Mouse (Mus musculus): ENCODE results near the gene Dusp21. TPM values are rescaled to one million over a fixed set of nuclear protein-coding genes. Genes with fewer than 3 reads are reported as not detected.

Dusp21 gene
- not detected in 2 replicates for polyA plus RNA-seq (2012)

DNA sequence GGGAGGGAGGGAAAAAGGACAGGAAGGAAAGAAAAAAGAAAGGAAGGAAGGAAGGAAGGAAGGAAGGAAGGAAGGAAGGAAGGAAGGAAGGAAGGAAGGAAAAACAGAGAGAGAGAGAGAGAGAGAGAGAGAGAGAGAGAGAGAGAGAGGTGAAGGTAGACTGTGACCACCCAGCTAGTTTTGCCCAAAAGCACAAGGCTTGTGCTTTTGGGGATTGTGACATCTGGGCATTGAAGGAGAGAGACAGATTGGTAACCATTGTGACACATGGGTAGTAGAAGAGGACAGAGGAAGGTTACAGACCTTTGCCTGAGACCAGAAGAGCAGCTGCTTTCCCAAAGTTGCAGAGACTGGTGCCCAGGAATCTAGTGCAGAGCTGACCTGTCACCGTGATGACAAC, at the start of gene Dusp21:
Dusp21 (plus strand) TSS at position 301 of the 400 bp plus-strand sequence.
- no peak for TF ChIP-seq GATA1 (IDR thresholded peaks at IDR 0.05; ENCODE audit: low read length)

DNA sequence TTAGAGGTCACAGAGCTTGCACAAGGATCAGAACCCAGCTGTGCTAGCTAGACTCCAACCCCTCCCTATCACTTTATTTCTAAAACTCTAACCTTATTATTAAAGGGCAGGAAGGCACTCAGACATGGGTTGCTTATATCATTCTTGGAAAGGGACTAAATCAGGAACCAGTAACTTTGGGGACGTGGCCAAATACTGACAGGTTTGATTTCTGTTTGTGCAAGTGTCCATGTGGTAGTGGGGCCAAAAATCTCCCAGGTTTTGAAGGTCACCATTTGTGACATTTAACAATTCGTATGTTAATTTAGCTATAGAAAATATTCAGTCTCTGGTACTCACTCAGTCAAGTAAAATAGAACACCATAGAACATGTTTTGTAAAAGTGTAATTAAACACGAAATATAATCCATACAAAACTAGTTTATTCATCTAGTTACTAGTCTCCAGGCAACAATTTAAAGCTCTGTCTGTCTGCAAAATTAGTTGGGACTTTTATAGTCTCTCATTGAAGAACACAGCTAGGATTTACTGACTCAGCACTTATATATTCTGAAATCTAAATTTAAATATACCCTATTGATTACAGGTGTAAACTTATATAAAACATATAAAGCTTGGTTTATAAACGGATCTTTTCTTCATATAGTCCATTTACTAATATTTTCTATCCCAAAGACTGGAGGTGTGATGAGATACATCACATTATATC, 15.2 kb downstream of the Dusp21 start:
- TF ChIP-seq GATA1 (IDR thresholded peaks at IDR 0.05; ENCODE audit: low read length), result no peak

DNA sequence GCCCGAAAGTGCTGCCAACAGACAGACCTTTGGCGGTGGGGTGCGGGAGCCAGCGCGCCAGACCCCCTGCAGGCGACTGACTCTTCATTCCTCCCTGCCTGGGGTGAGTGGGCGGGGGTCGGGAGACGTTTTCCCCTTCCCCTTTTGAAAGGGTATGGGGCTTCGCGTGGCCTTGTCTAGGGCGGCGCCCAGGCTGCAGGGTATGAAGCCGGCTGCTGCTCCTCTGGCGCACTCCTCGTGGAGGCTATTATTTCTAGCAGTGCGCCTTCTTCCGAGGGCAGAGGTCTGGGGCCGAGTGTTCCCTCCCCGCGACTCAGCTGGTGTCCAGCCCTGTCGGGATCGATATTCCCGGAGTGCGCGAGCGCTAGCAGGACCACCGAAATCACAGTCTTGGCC, 16.1 kb downstream of the Dusp21 start:
- no peak for TF ChIP-seq GATA1 (IDR thresholded peaks at IDR 0.05; ENCODE audit: low read length)

DNA sequence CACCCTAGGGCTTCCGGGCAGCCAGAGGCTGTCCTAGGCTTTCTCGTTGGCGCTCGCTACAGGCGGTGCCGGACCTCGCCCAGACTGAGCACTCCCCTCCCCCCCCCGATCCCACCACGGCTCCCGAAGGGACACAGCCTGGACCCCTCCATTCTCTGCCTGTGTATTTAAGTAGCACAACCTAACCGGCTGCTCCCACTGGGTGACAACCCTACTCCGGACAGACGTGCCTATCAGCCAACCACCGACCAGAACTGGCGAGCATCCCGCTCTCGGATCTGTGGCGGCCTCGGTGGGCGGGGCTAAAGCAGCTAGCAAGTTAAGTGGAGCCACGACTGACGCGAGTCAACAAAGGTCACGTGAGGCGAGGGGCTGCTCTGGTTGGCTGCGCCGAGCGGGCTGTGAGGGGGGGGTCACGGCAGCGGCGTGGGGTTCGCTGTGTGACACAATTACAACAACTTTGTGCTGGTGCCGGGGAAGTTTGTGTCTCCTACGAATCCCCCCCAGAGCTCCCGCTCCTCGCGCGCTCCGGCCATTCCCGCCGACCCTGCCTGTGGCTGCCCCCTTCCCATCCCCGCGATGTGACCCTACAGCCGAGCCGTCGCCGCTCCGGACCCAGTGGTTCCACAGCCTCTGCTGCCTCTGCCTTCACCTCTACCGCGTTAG, 16.7 kb downstream of the Dusp21 start, which contains the start of gene Kdm6a:
Kdm6a (plus strand) TSS at position 384 of the 666 bp plus-strand sequence.
- TF ChIP-seq GATA1 (IDR thresholded peaks at IDR 0.05; ENCODE audit: low read length), result no peak

DNA sequence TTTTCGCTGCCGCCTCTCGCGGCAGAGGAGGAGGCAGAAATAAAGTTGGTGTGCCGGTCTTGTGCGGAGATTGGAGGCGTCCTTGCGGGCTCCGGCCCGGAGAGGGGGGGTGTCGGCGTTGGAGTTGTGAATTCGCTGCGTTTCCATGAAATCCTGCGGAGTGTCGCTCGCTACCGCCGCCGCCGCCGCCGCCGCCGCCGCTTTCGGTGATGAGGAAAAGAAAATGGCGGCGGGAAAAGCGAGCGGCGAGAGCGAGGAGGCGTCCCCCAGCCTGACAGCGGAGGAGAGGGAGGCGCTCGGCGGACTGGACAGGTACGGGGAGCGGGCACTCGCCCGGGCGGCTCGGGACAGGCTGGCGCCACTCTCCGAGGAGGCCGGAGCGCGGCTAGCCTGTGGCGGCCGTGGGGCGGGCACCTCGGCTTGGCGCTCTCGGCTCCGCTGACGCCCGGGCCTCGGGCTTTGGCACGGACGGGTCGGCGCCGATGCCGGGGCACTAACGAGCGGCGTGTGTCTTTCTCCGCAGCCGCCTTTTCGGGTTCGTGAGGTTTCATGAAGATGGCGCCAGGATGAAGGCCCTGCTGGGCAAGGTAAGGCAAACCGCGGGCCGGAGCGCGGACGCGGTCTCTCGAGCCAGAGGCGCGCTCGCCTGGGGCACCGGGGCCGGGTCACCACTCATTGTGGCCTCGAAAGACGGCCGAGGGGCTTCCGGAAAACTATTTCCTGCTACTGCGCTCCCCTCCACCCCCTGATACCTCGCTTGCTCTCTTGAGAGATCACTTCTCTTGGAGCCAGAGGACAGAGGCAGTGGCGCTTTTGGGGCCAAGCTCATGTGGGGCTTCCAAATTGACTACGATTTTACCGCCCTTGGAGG, 17.4 kb downstream of the Dusp21 start:
- no peak for TF ChIP-seq GATA1 (IDR thresholded peaks at IDR 0.05; ENCODE audit: low read length)

DNA sequence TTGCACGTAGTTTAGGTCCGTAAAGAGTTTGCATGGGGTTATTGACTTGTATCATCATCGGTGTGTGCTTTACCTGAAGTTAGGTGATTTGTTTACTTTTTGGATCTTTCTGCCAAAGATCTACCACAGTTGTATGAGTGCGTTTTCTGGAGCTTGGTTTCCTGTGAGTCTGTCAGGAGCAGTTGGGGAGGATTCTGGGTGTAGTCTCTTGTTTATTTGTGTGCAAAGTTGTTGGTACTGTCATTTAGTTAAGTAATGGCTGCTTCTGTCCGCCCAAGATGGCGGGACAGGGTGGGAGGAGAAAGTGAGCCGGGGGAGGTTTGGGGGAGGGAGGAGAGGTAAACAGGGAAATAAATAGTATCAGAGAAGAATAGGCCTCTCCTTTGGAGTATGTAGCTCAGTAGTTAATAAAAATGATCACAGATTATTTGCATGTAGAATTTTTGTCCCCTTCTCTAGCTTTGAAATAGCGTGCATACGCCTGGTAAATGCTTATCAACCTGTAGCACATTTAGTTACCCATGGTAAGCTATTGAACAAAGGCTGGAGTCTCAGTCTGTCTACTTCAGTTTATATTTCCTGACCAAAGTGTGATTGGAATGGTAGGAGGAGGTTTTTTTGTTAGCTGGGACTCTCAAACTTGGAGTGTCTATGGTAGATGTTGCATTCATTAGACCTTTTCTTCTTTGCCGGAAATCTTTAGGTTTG, 18.4 kb downstream of the Dusp21 start:
- no peak for TF ChIP-seq GATA1 (IDR thresholded peaks at IDR 0.05; ENCODE audit: low read length)

DNA sequence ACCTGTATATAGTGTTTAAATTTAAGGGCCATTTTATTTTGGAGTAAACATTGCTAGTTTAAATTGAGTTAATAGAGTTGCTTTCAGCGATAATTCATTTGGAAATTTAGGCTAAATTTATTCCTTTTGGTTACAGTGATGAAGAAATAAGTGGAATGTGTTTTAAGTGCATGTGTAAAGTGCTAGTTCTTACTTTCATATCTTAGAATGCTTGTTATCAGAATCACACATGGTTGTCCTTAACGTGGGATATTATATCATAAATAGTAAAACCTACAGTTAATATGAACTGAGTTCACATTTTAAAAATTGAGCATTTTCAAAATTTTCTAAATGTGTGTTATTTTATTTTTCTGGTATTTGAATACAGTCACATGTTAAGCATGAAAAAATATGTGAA, 19.5 kb downstream of the Dusp21 start:
- TF ChIP-seq GATA1 (IDR thresholded peaks at IDR 0.05; ENCODE audit: low read length), result no peak

DNA sequence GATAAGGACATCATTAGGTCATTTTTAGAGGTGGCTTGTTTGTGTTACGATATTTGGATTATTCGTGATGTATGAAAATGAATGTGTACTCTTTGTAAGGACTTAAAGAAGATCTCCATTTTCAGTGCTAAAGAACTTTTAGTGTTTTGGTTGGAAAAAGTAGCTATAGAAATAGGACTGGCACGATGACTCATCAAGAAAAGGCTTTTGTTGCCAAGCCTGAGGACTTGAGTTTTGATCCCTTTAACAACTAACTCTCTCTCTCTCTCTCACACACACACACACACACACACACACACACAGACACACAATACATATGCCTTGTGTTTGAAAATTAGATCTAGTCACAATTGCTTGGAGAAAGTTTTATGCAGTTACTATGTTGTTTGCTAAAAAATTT, 21.3 kb downstream of the Dusp21 start:
- TF ChIP-seq GATA1 (IDR thresholded peaks at IDR 0.05; ENCODE audit: low read length), result no peak

DNA sequence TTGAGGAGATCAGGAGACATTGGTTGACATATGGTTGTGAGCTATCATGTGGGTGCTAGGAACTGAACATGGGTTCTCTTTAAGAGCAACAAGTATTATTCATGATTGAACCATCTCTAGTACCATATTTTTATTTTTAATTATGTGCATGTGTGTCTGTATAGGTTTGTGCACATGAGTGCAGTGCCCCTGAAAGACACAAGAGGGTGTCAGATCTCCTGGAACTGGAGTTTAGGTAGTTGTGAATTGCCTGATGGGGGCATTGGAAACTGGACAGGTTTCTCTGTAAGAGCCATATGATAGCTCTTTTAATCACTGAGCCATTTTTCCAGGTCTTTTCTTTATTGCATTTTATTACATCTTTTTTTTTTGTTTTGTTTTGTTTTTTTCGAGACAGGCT, 23.3 kb downstream of the Dusp21 start:
- TF ChIP-seq GATA1 (IDR thresholded peaks at IDR 0.05; ENCODE audit: low read length), result no peak

DNA sequence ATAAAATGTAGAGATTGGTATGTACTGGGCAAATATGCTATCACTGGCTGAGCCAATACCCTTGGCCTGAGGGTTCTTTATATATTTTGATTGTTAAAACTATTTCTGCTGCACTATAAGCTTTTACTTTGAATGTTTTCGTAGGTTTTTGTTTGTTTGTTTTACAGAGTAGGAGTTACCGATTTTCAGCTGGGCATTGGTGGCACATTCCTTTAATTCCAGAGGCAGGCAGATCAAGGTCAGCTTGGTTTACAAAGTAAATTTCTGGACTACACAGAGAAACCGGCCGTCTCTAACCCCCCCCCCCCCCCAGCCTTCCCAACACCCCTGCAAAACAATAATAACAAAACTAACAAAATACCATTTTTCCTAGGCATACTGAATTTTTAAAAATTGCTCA, 29.2 kb downstream of the Dusp21 start:
- TF ChIP-seq GATA1 (IDR thresholded peaks at IDR 0.05; ENCODE audit: low read length), result no peak

DNA sequence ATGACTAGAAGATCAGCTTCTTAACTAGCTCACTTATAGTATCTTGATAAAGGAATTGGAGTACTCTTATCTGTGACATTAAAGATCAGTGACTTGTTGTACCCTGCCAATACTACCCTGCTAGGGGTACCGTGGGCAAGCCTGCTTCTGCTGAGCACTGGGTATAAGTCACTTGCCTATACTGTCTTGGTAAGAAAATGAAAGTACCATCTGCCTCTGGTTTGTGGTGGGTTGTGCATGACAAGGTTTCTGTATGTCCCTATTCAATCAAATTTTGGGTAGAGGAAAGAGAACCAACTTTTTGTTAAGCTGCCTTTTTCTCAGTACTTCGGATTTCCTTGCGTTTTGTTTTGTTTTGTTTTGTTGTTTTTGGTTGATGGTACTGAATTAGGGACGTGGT, 32.1 kb downstream of the Dusp21 start:
- TF ChIP-seq GATA1 (IDR thresholded peaks at IDR 0.05; ENCODE audit: low read length), result no peak

DNA sequence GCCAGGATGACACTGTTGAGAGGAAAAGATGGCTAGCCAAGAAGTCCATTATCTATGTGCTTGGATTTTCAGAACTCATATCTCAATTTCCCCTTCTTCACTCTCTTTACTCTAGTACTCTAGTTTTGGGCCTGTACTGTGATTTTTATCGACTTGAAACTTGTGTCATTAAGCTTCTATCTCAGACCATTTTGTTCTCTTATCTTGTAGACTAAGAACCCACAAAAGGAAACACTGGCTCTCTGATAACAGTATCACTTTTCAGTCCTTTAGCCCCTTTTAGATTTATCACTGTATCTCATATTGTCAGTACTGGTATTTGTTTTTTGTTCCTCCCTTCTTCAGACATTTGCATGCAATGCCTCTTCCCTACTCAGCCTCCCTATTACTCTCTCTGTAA, 33.8 kb downstream of the Dusp21 start:
- peak; percentile 85 for TF ChIP-seq GATA1 (IDR thresholded peaks at IDR 0.05; ENCODE audit: low read length)

DNA sequence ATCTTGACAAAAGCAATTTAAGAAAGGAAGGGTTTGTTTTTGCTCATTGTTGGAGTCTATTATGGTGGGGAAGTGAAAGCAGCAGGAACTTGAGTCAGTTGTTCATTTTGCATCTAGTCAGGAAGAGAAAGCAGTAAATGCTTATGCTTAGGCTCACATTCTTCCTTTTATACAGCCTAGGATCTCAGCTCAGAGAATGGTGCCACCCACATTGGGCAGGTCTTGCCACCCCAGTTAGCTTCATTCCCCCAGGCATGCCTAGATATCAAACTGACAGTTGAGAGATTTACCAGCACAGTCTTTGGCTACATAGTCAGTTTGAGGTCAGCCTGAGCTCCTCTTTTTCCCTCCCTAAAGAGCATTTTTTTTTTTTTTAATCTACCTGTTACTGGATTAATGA, 41.5 kb downstream of the Dusp21 start:
- TF ChIP-seq GATA1 (IDR thresholded peaks at IDR 0.05; ENCODE audit: low read length), result no peak

DNA sequence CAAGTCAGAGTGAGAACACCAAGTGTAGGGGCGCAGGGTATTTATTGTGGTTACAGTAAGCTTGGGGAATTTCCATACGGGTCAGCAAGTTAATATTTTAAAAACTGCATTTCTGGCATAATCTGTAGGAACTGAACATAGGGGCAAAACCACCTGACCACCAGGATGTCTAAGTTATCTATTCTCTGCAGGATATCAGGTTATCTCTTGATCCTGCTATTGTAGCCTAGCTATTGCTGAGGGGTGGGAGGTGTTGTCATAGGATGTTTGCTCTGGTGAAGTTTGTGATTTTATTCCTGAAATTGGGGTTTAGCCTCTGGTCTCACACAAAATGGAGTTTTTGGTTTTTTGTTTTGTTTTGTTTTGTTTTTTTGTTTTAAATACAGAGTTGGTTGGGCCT, 42.6 kb downstream of the Dusp21 start:
- TF ChIP-seq GATA1 (IDR thresholded peaks at IDR 0.05; ENCODE audit: low read length), result no peak

Other genes starting within 250 kb of the Dusp21 start
- 29.5 and 36.6 TPM in 2 replicates for gene Kdm6a, start 16.7 kb downstream of the Dusp21 start, polyA plus RNA-seq (2012)